Mouse (Mus musculus) erythroblast, adult 5-6 weeks (primary cell): ENCODE measurements around the gene Trim12c. TPM values are rescaled to one million over a fixed set of nuclear protein-coding genes. Genes with fewer than 3 reads are reported as not detected.
A peak's percentile ranks its signal among the peaks of the same experiment; 100 is the strongest.
"Not testable (repeated sequence)": the region's sequence is repeated elsewhere in the genome, so short reads cannot be mapped to it uniquely, and the experiment has no call there.

Source experiments
- ATAC-seq: replicated peaks from 2 replicates; pipeline ENCODE4 v1.8.0; 2016; ENCODE audit warnings: moderate number of reproducible peaks, mild to moderate bottlenecking, moderate TSS enrichment, inconsistent platforms; ENCODE audit not compliant: poor library complexity, low FRiP score, severe bottlenecking
- total RNA-seq, 2 experiments: library from RNA; stranded (forward) in 1 of 2; stranded (reverse) in 1 of 2; fragments of 150-400 nt in 1 of 2; fragments of 200-764, 138-1000 nt in 1 of 2; gene quantifications; 2 replicates each; pipeline versions ENCODE4 v1.2.3 to v1.2.4; 2015 to 2017; ENCODE audit warnings: low replicate concordance in 2 of 2

Trim12c gene
- total RNA-seq (2015; ENCODE audit: low replicate concordance) (29.7 and 32.9 TPM in 2 replicates), total RNA-seq (2017; ENCODE audit: low replicate concordance) (58.3 and 59.0 TPM in 2 replicates)

GRCm38 (mm10) chr7:104352717-104353599, at the start of gene Trim12c:
Gene Trim12c (minus strand): TSS chr7:104353362.
- ATAC-seq = peak; percentile 96

- no peak for ATAC-seq
Measured at GRCm38 (mm10) chr7:104401140-104401539, 48.0 kb upstream of the Trim12c start.

- no peak for ATAC-seq
Measured at GRCm38 (mm10) chr7:104400698-104401097, 47.5 kb upstream of the Trim12c start, which contains the start of gene Trim30c. Gene Trim30c (minus strand): TSS chr7:104400837.

- ATAC-seq = no peak
Measured at GRCm38 (mm10) chr7:104398492-104398891, 45.3 kb upstream of the Trim12c start.

GRCm38 (mm10) chr7:104369736-104370414, 16.7 kb upstream of the Trim12c start, which contains the start of gene Trim30b:
Gene Trim30b (minus strand): TSS chr7:104369884.
- no peak for ATAC-seq

- no peak for ATAC-seq
Measured at GRCm38 (mm10) chr7:104366339-104366738, 13.2 kb upstream of the Trim12c start.

GRCm38 (mm10) chr7:104353600-104353967, 422 bp upstream of the Trim12c start:
- peak; percentile 54 for ATAC-seq

- ATAC-seq = not testable (repeated sequence)
Measured at GRCm38 (mm10) chr7:104348043-104348442, 5.1 kb downstream of the Trim12c start.

GRCm38 (mm10) chr7:104340744-104341143, 12.4 kb downstream of the Trim12c start:
- not testable (repeated sequence) for ATAC-seq

- not testable (repeated sequence) for ATAC-seq
Measured at GRCm38 (mm10) chr7:104335547-104335946, 17.6 kb downstream of the Trim12c start.

GRCm38 (mm10) chr7:104329171-104329570, 24.0 kb downstream of the Trim12c start, which contains the start of gene Trim34b:
Gene Trim34b (plus strand): TSS chr7:104329471.
- ATAC-seq = not testable (repeated sequence)

GRCm38 (mm10) chr7:104322028-104322427, 31.1 kb downstream of the Trim12c start:
- ATAC-seq = no peak

GRCm38 (mm10) chr7:104315369-104316080, 37.6 kb downstream of the Trim12c start, which contains the start of gene Trim12a:
Gene Trim12a (minus strand): TSS chr7:104315466.
- ATAC-seq = peak; percentile 96

GRCm38 (mm10) chr7:104314796-104315353, 38.3 kb downstream of the Trim12c start:
- peak; percentile 59 for ATAC-seq

GRCm38 (mm10) chr7:104291638-104292400, 61.3 kb downstream of the Trim12c start:
- ATAC-seq = no peak

- ATAC-seq = no peak
Measured at GRCm38 (mm10) chr7:104290641-104291040, 62.5 kb downstream of the Trim12c start.
